In the genomic region with DNA sequence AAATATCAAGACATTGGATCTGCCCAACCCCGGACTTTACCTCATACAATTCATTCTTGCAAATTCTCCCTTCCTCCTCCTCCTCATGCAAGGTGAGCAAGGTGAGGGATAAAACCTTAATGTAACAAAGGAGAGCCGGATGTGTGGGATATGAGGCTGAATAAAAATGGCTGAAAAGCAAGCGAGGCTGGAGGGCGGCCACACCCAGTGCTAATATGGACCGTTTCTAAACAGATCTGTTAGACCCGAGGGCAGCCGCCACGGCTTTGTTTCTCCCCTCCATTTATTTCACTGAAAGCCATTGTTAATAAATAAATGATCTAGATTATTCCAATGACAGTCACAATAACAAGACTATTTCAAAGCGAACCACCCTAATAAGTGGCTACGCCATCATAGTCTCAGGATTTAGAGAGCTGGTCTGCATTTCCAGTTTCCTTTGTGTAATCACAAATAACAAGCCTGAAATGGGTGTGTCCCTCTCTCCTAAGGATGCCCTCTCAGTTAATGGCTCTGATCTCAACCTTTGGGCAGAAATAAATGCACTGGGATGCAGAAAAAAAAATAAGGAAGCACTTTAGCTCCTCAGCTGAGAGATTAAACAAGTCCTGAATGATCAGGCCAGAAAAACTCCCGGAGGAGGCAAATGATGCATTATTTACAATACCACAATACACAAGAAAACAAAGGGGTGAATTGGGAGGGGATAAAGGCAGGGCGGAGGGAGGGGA, we compare ENCODE assay signal across 9 mouse cellular contexts. TPM values are rescaled to one million over a fixed set of nuclear protein-coding genes. Genes with fewer than 3 reads are reported as not detected.
A peak's percentile ranks its signal among the peaks of the same experiment; 100 is the strongest.
DNase-seq lines count a peak whose midpoint lies in the region; ATAC-seq and TF ChIP-seq lines count a peak whose summit lies in the region.
"Had no signal": no experiment of that assay in that cellular context is flagged by ENCODE, and none has a peak within 500 bp of the region (broad histone marks: within the 10 kb centered on the region; RNA-seq: fewer than 3 reads in every experiment).

No protein-coding gene starts in this region.

- no peaks in the 10 kb centered on the region for H3K36me3 ChIP-seq in forebrain, postnatal 0 days (ENCODE audit: insufficient read depth)
- no peaks in the 10 kb centered on the region for H3K36me3 ChIP-seq in midbrain, embryonic 15.5 days (replicated peaks)
- H3K36me3 ChIP-seq in thymus, adult 2 months (ENCODE audit: control insufficient read depth, insufficient read depth, low read length): no peaks in the 10 kb centered on the region

- no peak; the same call in 1 of the 2 replicates for ATAC-seq in forebrain, postnatal 0 days
- 0 out of 2 replicates have a peak, but pooled peaks have one; percentile 32 for ATAC-seq in midbrain, embryonic 15.5 days (replicated peaks)

- peak overlapping the region; percentile 95 for H3K27ac ChIP-seq in layer of hippocampus, adult 2 months
- H3K27ac ChIP-seq in forebrain, postnatal 0 days (ENCODE audit: low read depth, low read length): peak overlapping the region; percentile 98
- H3K27ac ChIP-seq in midbrain, embryonic 15.5 days: peak overlapping the region; percentile 98
- no peak overlapping the region for H3K27ac ChIP-seq in thymus, adult 2 months (ENCODE audit: control insufficient read depth, insufficient read depth, low read length)

- H3K9ac ChIP-seq in forebrain, postnatal 0 days: peak overlapping the region; percentile 99
- peak overlapping the region; percentile 97 for H3K9ac ChIP-seq in midbrain, embryonic 15.5 days

- peak in 1 of 2 experiments; percentile 44 for DNase-seq in layer of hippocampus, adult 2 months (ENCODE audit: low spot score in 2 of 2)
- no peak for DNase-seq in layer of hippocampus, postnatal 36 days
- DNase-seq in cerebellum, adult 8-10 months: peak; percentile 47
- DNase-seq in forebrain, postnatal 0 days: peak; percentile 87
- no peak for DNase-seq in thymus, adult 2 months
- DNase-seq in adipocyte (ENCODE audit: low spot score) (no peak), MN1 (ENCODE audit: low spot score) (no peak)

- peak overlapping the region; percentile 65 for H3K4me2 ChIP-seq in forebrain, postnatal 0 days (ENCODE audit: low read depth)
- peak overlapping the region; percentile 65 for H3K4me2 ChIP-seq in midbrain, embryonic 15.5 days

- 9% methylated on average over 12 of the region's 12 CpGs for WGBS in forebrain, postnatal 0 days
- WGBS in midbrain, embryonic 15.5 days: 17% methylated on average over 12 of the region's 12 CpGs
- 74% methylated on average over 12 of the region's 12 CpGs for WGBS in thymus, adult 2 months

- no peak for TF ChIP-seq POLR2A in thymus, adult 2 months (IDR thresholded peaks at IDR 0.05; ENCODE audit: control insufficient read depth, extremely low read depth, insufficient read depth, low read length, poor library complexity)

- TF ChIP-seq CTCF in layer of hippocampus, adult 2 months (conservative IDR thresholded peaks at IDR 0.05): no peak
- no peak for TF ChIP-seq CTCF in forebrain, postnatal 0 days (IDR thresholded peaks at IDR 0.05; ENCODE audit: low read depth)
- TF ChIP-seq CTCF in thymus, adult 2 months (IDR thresholded peaks at IDR 0.05; ENCODE audit: borderline replicate concordance, control insufficient read depth, extremely low read depth, insufficient read depth, low read length, poor library complexity): no peak

- H3K4me3 ChIP-seq in layer of hippocampus, adult 2 months: peak overlapping the region; percentile 85
- H3K4me3 ChIP-seq in forebrain, postnatal 0 days (ENCODE audit: low read depth, low read length): peak overlapping the region; percentile 65
- peak overlapping the region; percentile 84 for H3K4me3 ChIP-seq in midbrain, embryonic 15.5 days
- H3K4me3 ChIP-seq in thymus, adult 2 months (ENCODE audit: control insufficient read depth, insufficient read depth, low read length): no peak overlapping the region

- no peaks in the 10 kb centered on the region for H3K27me3 ChIP-seq in forebrain, postnatal 0 days (ENCODE audit: insufficient read depth, low read length)
- no peaks in the 10 kb centered on the region for H3K27me3 ChIP-seq in midbrain, embryonic 15.5 days (replicated peaks)
- H3K27me3 ChIP-seq in thymus, adult 2 months (ENCODE audit: control insufficient read depth, insufficient read depth, low read length): no peaks in the 10 kb centered on the region

- peaks cover 32% of the 10 kb centered on the region for H3K4me1 ChIP-seq in forebrain, postnatal 0 days (ENCODE audit: insufficient read depth)
- H3K4me1 ChIP-seq in midbrain, embryonic 15.5 days: peaks cover 44% of the 10 kb centered on the region
- H3K4me1 ChIP-seq in thymus, adult 2 months (replicated peaks; ENCODE audit: control insufficient read depth, insufficient read depth, low read length): no peaks in the 10 kb centered on the region; the same call in 1 of the 2 replicates

- H3K9me3 ChIP-seq in forebrain, postnatal 0 days (ENCODE audit: low read length): no peaks in the 10 kb centered on the region
- no peaks in the 10 kb centered on the region for H3K9me3 ChIP-seq in midbrain, embryonic 15.5 days

RNA-seq across cellular contexts. Expression of a gene that starts 51.0 kb away (rescaled TPM):
- not detected for total RNA-seq in layer of hippocampus, adult 2 months (2021)
- total RNA-seq in layer of hippocampus, postnatal 36 days (2021): not detected
- 0.08 TPM in 1 of 2 replicates, not detected in the other for total RNA-seq in forebrain, postnatal 0 days (2014; rRNA removed)
- not detected in 2 replicates for polyA plus RNA-seq in forebrain, postnatal 0 days (2015; fragmentation: Nextera tagmentation; extraction: Ambion mirVana)
- not detected in 2 replicates for polyA plus RNA-seq in midbrain, embryonic 15.5 days (2015; fragmentation: Nextera tagmentation; extraction: Ambion mirVana)
- polyA plus RNA-seq in thymus, adult 2 months (2012; rRNA removed): not detected in 2 replicates
- total RNA-seq: left cerebral cortex, postnatal 14 days had no signal

Comparison
In these comparisons a context has a peak if more than half of its experiments do, and no peak if none do; other contexts are left out.
1. DNase-seq: peak in cerebellum, adult 8-10 months (single experiment) and forebrain, postnatal 0 days (single experiment); none in layer of hippocampus, postnatal 36 days (0 of 2), thymus, adult 2 months (single experiment), adipocyte (single experiment) and MN1 (single experiment).